Mouse (Mus musculus): ENCODE measurements around the gene Cd300lg. TPM values are rescaled to one million over a fixed set of nuclear protein-coding genes. Genes with fewer than 3 reads are reported as not detected.

Cd300lg gene
- total and polyA plus RNA-seq, 3 experiments = not detected

DNA sequence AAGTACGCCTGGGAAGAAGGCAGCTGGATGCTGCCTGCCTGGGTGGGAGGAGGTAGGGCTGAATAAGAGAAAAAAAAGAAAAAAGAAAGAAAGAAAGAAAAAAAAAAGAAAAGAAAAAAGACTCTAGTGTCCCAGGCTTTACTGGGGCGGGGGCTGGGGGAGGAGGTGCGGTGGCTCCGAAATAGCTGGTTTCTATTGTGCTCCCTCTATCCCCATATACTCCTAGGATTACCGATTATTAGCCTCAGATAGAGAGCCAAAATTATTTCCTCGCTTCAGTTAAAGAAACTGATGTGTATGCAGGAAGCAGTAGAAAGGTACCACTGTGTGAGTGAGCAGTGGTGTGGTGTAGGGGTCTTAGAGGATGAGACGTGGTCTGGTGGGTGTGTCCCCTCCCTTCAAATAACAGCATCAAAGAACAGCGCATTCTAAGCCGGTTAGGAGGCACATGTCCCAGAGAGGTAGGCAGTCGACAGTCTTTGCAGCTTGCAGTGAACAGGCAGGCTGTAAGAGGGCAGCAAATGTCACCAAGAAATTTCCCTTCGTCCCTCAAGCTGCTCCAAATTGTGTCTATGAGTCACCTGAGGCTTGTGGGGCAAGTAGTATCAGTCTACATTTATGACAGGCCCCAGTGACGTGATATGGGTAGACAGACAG is 13.8 kb upstream of the Cd300lg start:
- TF ChIP-seq RAD21 (IDR thresholded peaks at IDR 0.05; ENCODE audit: low read depth, low read length) = peak; percentile 18; the same call in 1 of the 2 replicates
- no peak for TF ChIP-seq HCFC1 (IDR thresholded peaks at IDR 0.05; ENCODE audit: low read depth, low read length)
- TF ChIP-seq CTCF (conservative IDR thresholded peaks at IDR 0.05 in 1 of 2, IDR thresholded peaks at IDR 0.05 in 1 of 2; ENCODE audit: low read depth in 2 of 2, low read length in 2 of 2) = peak in 1 of 2 experiments; percentile 40; a peak in 2 of 4 replicates
- TF ChIP-seq MYC (IDR thresholded peaks at IDR 0.05; ENCODE audit: low read depth, low read length) = no peak
- TF ChIP-seq UBTF (IDR thresholded peaks at IDR 0.05; ENCODE audit: low read depth, low read length) = no peak
- TF ChIP-seq BHLHE40 (IDR thresholded peaks at IDR 0.05; ENCODE audit: low read depth, low read length) = 0 out of 2 replicates have a peak, but pooled peaks have one; percentile 9
- no peak for TF ChIP-seq NRF1 (IDR thresholded peaks at IDR 0.05; ENCODE audit: low read depth, low read length)
- no peak; the same call in 1 of the 2 replicates for TF ChIP-seq MAX (IDR thresholded peaks at IDR 0.05; ENCODE audit: low read length)
- TF ChIP-seq ZMIZ1 (IDR thresholded peaks at IDR 0.05; ENCODE audit: low read depth, low read length) = no peak
- 0 out of 2 replicates have a peak, but pooled peaks have one; percentile 19 for TF ChIP-seq MXI1 (IDR thresholded peaks at IDR 0.05; ENCODE audit: low read depth, low read length)
- TF ChIP-seq E2F4 (IDR thresholded peaks at IDR 0.05; ENCODE audit: insufficient replicate concordance, low read depth, low read length) = no peak
- Histone ChIP-seq H3K27ac (ENCODE audit: insufficient read depth, low read depth) (no peak overlapping the region), H3K79me2 (replicated peaks; ENCODE audit: control insufficient read depth, extremely low read depth, insufficient read depth, poor library complexity, severe bottlenecking) (no peaks in the 10 kb centered on the region), H3K4me1 (ENCODE audit: control insufficient read depth in 1 of 2, insufficient read depth in 2 of 2) (peaks cover 0 to 2% of the 10 kb centered on the region in 2 experiments; a peak in 2 of 4 replicates), H3K4me3 (replicated peaks in 1 of 3; ENCODE audit: low read depth in 2 of 3, low read length in 2 of 3, poor library complexity in 1 of 3) (peak overlapping the region in 1 of 3 experiments; percentile 58), H3K9ac (ENCODE audit: insufficient read depth, low read depth) (peak overlapping the region; percentile 2; the same call in 1 of the 2 replicates), H3K4me2 (ENCODE audit: insufficient read depth, low read depth, poor library complexity, severe bottlenecking) (peak overlapping the region; percentile 81), H3K9me3 (replicated peaks; ENCODE audit: low read length) (no peaks in the 10 kb centered on the region), H3K36me3 (replicated peaks in 1 of 2; ENCODE audit: control insufficient read depth in 1 of 2, insufficient read depth in 1 of 2, low read length in 1 of 2) (no peaks in the 10 kb centered on the region), H3K27me3 (replicated peaks) (peaks cover 86% of the 10 kb centered on the region)
- peak; percentile 12 for DNase-seq (ENCODE audit: extremely low read depth)
- dilution Hi-C loops (cut with MboI; ENCODE audit: extremely low pct_ligation_motif_present, extremely low pct_unique_long_range_greater_than_20kb, low sequenced_read_pairs) (no loop called here), in situ Hi-C loops (cut with MboI; ENCODE audit: low pct_ligation_motif_present, low pct_unique_long_range_greater_than_20kb, low sequenced_read_pairs) (no loop called here)

- TF ChIP-seq HCFC1 (IDR thresholded peaks at IDR 0.05; ENCODE audit: low read depth, low read length) (no peak), ZMIZ1 (IDR thresholded peaks at IDR 0.05; ENCODE audit: low read depth, low read length) (peak; percentile 64), BHLHE40 (IDR thresholded peaks at IDR 0.05; ENCODE audit: low read depth, low read length) (no peak), ZNF384 (IDR thresholded peaks at IDR 0.05; ENCODE audit: low read depth, low read length) (peak; percentile 20; the same call in 1 of the 2 replicates), E2F4 (IDR thresholded peaks at IDR 0.05; ENCODE audit: insufficient replicate concordance, low read depth, low read length) (no peak), TBP (conservative IDR thresholded peaks at IDR 0.05; ENCODE audit: low read depth, low read length) (0 out of 2 replicates have a peak, but pooled peaks have one; percentile 35)
- dilution Hi-C loops (cut with MboI; ENCODE audit: extremely low pct_ligation_motif_present, extremely low pct_unique_long_range_greater_than_20kb, low sequenced_read_pairs) = no loop called here
- Histone ChIP-seq H3K4me1 (ENCODE audit: control insufficient read depth in 1 of 2, insufficient read depth in 2 of 2) (peaks cover 0 to 2% of the 10 kb centered on the region in 2 experiments; a peak in 2 of 4 replicates), H3K79me2 (replicated peaks; ENCODE audit: control insufficient read depth, extremely low read depth, insufficient read depth, poor library complexity, severe bottlenecking) (no peaks in the 10 kb centered on the region), H3K36me3 (replicated peaks in 1 of 2; ENCODE audit: control insufficient read depth in 1 of 2, insufficient read depth in 1 of 2, low read length in 1 of 2) (no peaks in the 10 kb centered on the region), H3K9me3 (replicated peaks; ENCODE audit: low read length) (no peaks in the 10 kb centered on the region), H3K9ac (ENCODE audit: insufficient read depth, low read depth) (peak within 1 kb of the TSS; percentile 2; the same call in 1 of the 2 replicates), H3K27me3 (replicated peaks) (peaks cover 91% of the 10 kb centered on the region), H3K4me2 (ENCODE audit: insufficient read depth, low read depth, poor library complexity, severe bottlenecking) (peak within 1 kb of the TSS; percentile 81), H3K27ac (ENCODE audit: insufficient read depth, low read depth) (no peak within 1 kb of the TSS), H3K4me3 (replicated peaks in 1 of 3; ENCODE audit: low read depth in 2 of 3, low read length in 2 of 3, poor library complexity in 1 of 3) (no peak within 1 kb of the TSS)
- in situ Hi-C loops (cut with MboI; ENCODE audit: low pct_ligation_motif_present, low pct_unique_long_range_greater_than_20kb, low sequenced_read_pairs) = no loop called here
- no peak for DNase-seq (ENCODE audit: extremely low read depth)
Observed at GRCm38 (mm10) chr11:102028087-102028816, 13.1 kb upstream of the Cd300lg start, which contains the start of gene Mpp3. TSS of gene Mpp3 (minus strand) at chr11:102028461.
